Mouse (Mus musculus) cortical plate, adult 2 months (tissue): ENCODE data around the gene Parp12.

Source experiments
- CTCF ChIP-seq: fragments of 200-500 bp; IDR thresholded peaks from 2 replicates; pipeline ENCODE4 v1.5.1; 2011; ENCODE audit warnings: mild to moderate bottlenecking, control low read depth, low read length; ENCODE audit not compliant: insufficient read depth; ENCODE audit errors: extremely low read depth
- POLR2A ChIP-seq: fragments of 200-500 bp; IDR thresholded peaks from 2 replicates; pipeline ENCODE4 v1.6.1; 2011; ENCODE audit warnings: mild to moderate bottlenecking, low read length, control low read depth; ENCODE audit not compliant: insufficient read depth; ENCODE audit errors: extremely low read depth

DNA sequence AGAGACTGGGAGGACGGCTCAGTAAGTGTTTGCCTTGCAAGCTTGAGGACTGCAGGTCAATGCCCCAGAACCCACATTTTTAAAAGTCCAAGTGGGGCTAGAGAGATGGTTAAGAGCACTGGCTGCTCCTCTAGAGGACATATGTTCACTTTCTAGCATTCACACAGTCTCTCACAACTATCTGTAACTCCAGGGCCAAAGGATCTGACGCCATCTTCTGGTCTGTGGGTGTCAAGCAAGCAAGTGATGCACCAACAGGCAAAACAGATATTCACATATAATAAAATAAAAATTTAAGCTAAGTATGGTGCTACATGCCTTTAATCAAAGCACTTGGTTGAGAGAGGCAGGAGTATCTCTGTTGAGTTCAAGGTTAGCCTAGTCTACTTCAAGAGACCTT lies 11.3 kb downstream of the Parp12 start:
- peak; percentile 35; the same call in 1 of the 2 replicates for TF ChIP-seq CTCF
- TF ChIP-seq POLR2A: no peak
